Mouse (Mus musculus) kidney, adult 11 months (tissue): ENCODE results near the gene Itpr1.
A peak's percentile ranks its signal among the peaks of the same experiment; 100 is the strongest.

Experiments used
- DNase-seq: peaks from one replicate; pipeline ENCODE4 v3.0.0; 2022

Gene Itpr1

DNA sequence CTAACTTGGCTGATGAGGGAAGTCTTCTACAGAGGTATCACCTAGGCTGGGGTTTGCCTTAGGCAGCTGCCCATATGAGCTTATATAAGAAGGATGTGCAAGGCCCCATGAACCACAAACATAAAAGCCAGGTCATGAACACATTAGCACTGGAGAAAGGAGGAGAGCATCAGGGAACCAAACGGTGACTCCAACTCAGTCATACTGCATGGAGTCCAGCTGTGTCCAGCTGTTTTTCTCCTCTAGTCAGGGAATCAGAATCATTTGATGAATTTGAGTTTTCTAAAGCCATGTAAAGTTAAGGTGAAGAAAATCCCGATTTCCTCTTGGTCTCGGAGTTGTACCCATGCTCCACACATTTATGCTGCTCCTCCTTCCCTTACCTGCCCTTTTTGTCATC lies 69.7 kb downstream of the Itpr1 start:
- no peak for DNase-seq

- no peak for DNase-seq
These were observed 71.8 kb downstream of the Itpr1 start for GRCm38 (mm10) chr6:108284688-108285087.

- DNase-seq, result no peak
These were observed 76.1 kb downstream of the Itpr1 start for GRCm38 (mm10) chr6:108288979-108289378.

DNA sequence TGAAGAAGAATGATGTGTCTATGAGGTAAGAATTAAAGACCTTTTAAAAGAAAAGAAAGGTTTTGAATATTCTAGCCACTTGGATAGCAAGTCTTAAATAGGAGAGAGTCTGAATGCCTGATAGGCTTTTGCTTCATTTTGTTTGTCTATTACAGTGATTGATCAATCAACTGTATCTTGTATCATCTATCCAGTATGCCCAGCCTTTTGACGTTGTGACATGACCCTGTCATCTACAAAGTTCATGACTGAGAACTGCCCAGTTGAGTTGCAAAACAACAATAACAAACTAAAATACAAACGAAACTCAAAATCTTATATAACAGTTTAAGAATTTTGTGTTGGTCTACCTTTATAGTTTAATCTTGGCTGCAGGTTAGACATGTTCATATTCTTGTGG lies 78.1 kb downstream of the Itpr1 start:
- no peak for DNase-seq

DNA sequence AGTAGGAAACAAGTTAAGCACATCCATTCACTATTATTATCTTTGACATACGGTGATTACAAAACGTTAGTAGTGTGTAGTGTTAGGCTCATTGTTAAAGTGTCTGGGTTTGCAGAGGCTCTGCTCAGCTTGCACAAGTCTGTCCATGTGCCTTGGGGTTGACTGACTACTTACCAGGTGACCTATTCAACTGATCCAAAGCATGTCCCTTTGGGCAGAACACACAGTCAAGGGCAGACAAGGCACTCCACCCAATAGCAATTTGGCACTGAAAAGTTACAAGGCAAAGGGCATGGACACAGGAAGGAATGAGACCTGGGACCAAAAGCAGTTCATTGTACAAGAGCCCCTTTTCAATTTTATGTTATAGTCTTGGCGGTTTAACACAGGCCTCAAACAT lies 78.7 kb downstream of the Itpr1 start:
- DNase-seq, result peak; percentile 32

DNA sequence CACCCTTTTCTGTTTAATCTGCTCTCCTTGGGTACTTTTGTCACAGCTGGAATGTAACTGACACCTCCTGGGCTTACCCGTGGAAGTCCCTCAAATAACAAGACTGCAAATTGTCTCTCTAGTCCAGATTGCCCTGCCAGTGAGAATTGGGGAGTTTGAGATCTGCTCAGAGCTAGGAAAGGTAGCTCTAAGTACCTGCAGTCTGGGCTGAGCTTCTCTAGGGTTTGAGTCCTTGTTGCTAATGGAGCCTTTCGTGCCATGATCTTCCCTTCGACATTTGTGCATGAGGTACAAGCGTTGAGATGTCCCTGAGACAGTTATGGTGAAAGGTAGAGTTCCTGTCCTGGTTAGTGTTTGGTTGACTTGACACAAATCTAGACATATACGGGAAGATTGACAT lies 89.0 kb downstream of the Itpr1 start:
- no peak for DNase-seq

DNA sequence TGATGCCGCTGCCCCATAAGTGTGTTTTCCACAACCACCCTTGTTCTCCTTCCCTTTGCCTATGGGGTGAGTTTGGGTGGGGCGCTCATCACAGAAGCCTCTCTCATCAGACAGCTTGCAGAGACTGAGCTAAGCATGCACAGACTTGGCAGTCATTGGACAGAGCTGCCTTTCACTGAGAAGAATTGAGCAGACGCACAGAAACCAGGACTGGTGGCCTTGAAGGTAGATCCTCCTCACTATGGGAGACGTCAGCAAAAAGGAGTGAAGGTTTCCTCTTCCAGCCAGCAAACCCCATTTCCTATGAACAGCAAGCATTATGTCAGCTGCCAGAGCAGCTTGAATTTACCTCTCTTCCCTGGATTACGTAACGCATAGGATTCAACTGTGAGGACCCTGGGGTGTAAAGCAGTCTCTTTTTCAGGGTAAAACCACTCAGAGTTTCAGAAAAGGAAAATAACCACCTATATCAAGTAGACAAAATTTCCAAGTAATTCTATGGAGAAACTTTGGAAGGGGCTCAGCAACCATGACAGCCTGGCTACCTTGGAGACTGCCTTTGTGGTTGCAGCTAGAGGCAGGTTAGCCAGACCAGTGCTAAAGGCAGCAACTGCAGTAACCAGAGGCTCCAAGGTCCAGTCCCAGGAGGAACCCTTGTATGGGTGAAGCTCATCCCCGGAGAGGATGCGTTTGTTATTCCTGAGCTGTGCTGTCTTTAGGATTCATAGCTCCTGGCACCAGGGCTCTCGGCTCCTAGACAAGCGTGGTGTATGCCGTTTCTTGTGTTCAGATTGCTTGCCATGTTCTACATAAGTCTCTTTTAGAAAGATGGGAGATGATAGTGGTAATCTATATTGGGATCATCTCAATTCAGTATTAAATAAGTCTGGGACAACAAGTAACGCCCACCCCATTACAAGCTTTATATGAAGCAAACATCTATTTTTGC lies 91.0 kb downstream of the Itpr1 start:
- DNase-seq, result no peak

GRCm38 (mm10) chr6:108305171-108305779 lies 92.4 kb downstream of the Itpr1 start:
- peak; percentile 14 for DNase-seq

DNA sequence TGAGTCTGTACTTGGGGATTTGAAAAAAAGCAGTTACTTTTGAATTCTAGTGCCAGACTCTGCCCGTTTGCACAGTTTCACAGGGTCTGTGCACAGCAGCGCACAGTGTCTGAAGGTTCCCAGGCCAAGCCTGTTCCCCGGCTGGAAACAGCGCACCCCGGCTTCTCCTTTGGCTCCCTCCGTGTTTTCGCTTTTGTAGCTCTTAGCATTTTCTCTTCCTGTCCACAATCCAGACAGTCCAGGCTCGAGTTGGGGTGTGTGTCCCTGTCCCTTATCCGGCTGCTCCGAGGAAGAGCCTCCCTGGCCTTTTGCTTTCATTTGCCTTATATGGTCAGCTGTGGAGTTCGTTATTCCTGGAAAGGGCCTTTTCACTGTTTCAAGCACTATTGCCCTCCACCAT lies 93.3 kb downstream of the Itpr1 start:
- DNase-seq, result peak; percentile 59

GRCm38 (mm10) chr6:108306910-108307584 lies 94.2 kb downstream of the Itpr1 start:
- no peak for DNase-seq

DNA sequence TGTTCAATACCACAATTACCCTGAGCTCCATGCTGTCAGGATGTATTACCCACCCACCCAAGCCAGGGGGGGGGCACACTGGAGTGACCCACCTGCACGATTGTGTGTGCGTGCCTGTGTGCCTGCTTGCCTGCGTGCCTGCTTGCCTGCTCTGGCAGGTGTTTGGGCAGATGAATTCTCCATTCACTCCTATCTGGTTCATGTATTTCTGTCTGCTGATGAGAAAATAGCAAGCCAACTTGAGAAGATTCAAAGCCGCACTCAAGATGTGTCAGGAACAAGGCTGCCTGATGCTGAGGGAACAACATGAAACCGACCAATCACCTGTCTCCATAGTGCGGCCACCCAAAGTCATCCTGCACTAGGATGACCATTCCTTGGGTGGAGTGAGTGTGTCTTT lies 94.9 kb downstream of the Itpr1 start:
- no peak for DNase-seq

DNA sequence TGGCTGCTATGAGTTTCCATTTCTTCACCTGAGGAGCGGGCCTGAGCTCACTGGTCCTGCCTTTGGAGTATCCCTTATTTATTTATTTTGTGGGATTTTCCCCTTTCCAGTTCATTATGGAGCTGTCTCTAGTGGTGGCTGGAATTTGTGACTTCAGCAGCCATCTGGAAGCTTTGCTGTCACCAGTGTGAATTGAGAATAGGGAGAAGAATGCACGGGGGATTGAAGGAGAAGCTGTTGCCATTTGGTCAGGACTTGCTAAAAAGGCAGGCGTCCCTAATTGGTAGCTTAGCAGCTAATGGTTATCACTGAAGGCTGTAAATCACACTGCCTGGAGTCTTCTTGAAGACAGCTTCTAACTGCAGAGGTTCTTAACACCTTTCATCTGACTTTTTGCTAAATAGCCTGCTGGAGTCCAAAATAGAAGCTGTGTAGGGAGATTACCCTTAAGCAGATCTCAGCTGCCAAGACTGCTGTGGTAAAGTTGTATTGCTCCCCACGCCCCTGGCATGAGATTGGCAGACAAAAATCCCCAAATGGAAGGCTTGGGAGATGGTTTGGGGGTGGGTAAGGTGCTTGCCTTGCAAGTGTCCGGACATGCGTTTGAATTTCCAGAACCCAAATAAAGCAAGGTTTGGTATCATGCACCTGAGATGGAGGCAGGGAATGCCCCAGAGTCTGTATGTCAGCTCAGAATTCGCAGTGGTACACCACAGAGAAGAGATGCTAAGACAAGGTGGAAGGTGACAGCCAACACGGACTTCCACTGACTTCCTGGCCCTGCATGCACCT lies 96.7 kb downstream of the Itpr1 start:
- no peak for DNase-seq

DNA sequence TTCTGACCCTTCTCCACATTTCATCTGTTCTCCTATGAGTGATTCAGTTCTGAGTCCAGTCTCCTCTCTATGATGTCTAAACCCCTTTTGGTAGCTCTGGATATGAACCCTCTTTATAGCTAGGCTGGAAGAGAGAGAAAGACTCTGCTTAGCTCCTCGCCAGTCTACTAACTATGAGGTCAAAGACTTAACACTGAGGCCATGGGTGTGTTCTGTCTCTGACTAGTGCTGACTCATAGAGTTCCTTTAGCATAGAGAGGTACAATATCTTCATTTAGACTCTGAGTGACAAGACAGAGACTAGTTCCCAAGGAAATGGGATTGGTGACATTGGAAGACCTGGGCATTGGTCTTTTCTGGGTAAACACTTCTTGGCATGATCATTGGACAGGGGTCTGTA lies 100.2 kb downstream of the Itpr1 start:
- no peak for DNase-seq

DNA sequence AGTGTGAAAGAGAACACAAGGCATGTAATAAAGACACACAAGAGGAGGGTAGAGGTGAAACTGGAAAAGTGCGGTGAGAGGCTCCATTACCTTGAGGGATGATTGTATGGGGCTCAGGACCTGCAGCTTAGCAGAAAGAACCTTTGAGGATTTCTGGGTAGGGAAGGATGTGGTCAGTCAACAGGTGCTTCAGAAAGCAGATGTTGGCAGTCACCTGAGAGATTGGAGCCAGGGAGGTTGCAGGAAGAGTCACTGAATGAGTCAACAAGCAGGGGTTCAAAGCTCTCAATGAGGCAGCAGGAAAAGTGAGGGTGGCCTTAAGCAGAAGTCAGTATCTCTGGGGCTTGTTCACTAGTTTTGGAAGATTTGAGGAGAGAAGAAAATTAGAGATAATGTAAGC lies 101.1 kb downstream of the Itpr1 start:
- DNase-seq, result no peak

DNA sequence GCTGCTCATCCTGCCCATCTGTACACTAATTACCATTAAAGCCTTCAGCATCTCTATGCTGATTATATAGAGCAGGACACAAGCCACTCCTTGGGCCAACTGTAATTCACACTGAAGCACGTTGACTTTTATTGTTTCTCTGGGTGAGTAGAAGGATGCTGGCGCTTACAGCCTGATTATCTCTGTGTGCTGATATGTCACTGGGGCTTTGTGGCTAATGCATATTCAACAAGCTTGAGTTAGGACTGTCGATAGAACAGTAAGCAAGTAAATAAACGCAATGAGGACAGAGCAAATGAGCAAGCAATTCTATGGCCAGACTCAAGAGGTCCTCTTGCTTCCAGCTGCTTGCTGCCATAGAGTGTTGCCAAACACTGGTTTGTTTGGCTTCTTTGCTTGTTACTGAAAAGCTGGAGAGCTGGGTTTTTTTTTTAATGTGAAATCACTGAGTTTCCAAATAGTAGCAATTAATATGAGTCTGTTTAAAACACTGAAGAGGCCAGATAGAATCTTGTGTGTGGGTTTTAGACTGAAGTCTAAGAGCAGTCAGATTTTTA lies 103.5 kb downstream of the Itpr1 start:
- DNase-seq, result no peak

DNA sequence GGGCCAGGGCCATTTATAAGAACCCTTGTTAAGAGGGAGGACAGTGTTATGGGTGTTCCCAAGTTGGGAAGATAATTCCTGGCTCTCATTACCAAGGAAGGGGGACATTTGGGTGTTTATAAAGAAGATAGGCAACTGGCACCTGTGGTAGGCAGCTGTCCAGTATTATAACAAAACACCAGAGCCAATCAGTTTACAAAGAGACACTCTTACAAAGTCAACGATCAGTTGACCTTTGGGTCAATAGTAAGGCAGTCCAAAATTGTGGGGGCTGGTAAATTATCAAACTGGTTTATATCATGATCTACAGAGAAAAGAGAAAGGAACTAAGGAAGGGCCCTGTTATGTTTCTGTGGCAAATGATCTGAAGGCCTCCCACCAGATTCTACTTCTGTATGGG lies 104.1 kb downstream of the Itpr1 start:
- no peak for DNase-seq

- DNase-seq, result no peak
These were observed 108.8 kb downstream of the Itpr1 start for GRCm38 (mm10) chr6:108321653-108322052.

- DNase-seq, result no peak
These were observed 111.6 kb downstream of the Itpr1 start for GRCm38 (mm10) chr6:108324464-108325025.

- DNase-seq, result no peak
These were observed 112.5 kb downstream of the Itpr1 start for GRCm38 (mm10) chr6:108325400-108325799.

DNA sequence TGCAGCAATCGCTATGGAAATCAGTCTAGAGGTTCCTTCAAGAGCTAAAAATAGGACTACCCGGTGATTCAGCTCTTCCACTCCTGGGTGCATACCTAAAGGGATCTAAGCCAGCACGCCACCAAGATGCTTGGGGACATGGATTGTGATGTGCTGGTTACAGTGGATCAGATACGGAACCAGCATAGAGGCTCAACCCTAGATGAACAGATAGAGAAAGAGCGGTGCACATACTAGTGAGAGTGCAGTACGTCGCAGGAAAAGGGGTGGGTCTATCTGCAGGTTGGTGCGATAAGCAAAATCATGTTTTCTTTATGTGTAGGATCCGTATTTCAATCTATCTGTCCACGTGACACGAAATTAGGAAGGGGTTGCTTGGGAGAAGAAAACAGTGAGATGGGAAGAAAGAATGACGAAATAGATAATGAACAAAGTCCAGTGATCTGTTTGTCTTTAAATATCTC lies 113.1 kb downstream of the Itpr1 start:
- no peak for DNase-seq

DNA sequence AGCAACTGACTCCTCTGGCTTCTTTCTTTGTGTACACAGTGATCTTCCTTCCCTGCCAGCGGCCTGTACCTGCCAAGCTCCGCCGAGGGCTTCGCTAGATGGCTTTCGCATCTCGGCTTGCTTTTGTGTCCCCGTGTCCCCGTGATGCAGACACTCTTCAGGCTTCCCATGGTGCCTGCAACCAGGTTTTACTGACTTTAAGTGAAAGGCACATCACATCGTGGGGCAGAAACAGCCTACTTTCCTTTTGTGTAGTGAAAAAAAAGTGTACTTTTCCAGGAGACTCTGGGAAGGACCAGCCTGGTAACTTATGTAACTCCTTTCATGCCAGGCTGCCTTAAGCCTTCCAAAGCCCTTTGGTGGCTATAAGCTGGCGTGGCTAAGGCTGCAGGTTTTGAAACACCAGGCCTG lies 113.9 kb downstream of the Itpr1 start:
- no peak for DNase-seq

DNA sequence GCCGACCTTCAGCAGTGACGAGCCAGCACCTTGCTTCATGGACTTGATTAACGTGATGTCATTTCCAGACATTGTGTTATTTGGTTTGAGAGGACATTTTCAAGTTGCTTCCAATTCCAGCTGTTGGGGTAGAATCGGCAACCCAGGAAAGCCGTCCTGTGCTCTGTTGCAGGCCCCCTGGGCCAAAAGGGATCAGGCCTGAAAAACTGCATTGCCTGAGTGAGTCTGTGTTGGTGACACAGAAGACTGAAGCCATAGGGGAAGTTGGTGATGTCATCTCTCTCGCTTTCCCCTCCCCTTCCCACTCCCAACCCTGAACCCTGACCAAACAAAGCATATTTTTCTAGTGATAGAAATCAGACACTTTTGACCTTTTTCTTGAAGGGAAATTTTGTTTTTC lies 114.7 kb downstream of the Itpr1 start:
- DNase-seq, result no peak
